Mouse (Mus musculus): Measurements from ENCODE around the gene Fthl17f.
A peak's percentile ranks its signal among the peaks of the same experiment; 100 is the strongest.
"Not testable (repeated sequence)": the region's sequence is repeated elsewhere in the genome, so short reads cannot be mapped to it uniquely, and the experiment has no call there.

Fthl17f gene

DNA sequence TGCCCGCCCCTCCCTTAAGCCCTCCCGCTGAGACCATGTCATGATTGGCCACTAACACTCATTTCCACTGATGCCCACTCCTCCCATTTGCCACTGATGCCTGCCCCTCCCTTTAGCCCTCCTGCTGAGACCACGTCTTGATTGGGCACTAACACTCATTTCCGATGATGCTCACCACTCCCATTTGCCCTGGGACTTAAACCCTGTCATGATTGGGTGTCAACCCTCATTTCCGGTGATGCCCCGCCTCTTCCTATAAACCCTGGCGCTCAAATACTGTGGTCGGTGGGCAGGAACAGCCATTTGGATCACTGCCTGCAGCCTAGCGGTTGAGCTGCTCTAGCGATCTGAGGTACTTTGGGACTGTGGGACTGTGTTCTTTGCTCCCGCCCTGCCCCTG lies at the start of gene Fthl17f:
Gene Fthl17f (plus strand): TSS at position 301 of the 400 bp plus-strand sequence.
- not testable (repeated sequence) for DNase-seq

DNA sequence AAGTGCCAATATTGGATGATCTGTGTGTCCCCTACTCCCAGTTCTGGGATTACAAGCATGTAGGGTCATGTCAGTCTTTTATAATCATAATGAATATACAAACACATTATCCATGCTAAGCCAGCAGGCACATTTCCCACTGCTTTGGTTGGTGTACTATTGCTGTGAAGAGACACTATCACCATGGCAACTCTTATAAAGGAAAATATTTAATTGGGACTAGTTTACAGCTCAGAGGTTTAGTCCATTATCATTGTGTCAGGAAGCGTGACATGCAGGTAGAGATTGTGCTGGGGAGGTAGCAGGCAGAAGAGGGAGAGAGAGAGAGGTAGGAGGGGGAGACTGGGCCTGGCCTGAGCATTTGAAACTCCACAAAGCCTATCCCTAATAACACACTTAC lies 46.7 kb upstream of the Fthl17f start:
- DNase-seq = no peak

DNA sequence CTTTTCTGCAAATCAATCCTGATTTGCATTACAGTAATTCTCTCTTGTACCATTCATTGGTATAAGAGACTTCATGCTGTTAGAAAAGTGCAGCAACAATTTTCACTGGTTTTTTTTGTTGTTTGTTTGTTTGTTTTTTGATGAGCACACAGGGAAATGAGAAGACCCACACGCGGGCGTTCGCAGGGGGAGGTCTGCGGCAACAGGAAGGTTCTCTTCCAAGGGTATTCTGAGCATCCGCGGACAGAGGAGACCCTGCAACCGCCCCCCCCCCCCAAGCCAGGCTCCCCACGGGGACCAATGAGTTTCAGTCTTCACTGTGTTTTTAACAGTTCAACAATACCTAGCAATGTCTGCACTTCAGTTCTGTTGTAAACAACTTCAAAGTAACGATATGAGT lies 43.3 kb upstream of the Fthl17f start:
- DNase-seq = no peak

DNA sequence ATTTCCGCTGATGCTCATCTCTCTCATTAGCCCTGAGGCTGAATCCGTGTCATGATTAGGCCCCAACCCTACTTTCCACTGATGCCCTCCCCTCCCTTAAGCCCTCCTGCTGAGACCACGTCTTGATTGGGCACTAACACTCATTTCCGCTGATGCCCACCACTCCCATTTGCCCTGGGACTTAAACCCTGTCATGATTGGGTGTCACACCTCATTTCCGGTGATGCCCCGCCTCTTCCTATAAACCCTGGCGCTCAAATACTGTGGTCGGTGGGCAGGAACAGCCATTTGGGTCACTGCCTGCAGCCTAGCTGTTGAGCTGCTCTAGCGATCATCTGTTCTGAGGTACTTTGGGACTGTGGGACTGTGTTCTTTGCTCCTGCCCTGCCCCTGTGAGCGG lies 29.6 kb upstream of the Fthl17f start, which contains the start of gene Fthl17e:
Gene Fthl17e (plus strand): TSS at position 301 of the 400 bp plus-strand sequence.
- not testable (repeated sequence) for DNase-seq

DNA sequence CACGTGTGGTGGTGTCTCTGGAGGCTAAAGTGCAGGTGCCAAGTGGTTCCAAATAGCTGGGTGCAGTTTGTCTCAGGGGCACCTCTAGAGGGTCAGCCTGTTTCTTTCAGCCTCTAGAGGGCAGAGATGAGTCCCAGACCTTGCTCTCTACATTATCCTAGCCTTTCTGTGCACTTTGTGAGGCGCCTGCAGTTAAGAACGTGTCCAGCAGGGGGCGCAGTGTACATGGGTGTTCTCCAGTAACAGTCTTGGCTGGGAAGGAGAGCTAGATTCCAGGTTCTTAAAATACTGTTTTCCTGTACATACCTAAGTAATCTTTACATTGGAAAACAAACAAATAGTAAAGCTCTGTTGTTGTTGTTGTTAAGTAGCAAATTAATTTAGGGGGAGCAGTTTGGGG lies 21.2 kb upstream of the Fthl17f start:
- DNase-seq = not testable (repeated sequence)

DNA sequence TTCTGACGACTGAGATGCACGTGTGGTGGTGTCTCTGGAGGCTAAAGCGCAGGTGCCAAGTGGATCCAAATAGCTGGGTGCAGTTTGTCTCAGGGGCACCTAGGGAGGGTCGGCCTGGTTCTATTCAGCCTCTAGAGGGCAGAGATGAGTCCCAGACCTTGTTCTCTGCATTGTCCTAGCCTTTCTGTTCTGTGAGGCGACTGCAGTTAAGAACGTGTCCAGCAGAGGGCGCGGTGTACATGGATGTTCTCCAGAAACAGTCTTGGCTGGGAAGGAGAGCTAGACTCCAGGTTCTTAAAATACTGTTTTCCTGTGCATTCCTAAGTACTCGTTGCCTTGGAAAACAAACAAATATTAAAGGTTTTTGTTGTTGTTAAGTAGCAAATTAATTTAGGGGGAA lies 1.9 kb upstream of the Fthl17f start:
- peak; percentile 87 for DNase-seq

DNA sequence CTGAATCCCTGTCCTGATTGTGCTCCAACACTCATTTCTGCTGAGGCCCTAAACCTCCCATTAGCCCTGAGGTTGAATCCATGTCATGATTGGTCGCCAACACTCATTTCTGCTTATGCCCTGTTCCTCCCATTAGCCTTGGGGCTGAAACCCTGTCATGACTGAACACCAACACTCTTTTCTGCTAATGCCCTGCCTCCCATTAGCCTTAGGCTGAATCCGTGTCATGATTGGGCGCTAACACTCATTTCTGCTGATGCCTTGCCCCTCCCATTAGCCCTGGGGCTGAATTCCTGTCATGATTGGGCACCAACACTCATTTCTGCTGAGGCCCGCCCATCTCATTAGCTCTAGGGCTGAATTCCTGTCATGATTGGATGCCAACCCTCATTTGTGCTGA lies 714 bp upstream of the Fthl17f start:
- DNase-seq = no peak

DNA sequence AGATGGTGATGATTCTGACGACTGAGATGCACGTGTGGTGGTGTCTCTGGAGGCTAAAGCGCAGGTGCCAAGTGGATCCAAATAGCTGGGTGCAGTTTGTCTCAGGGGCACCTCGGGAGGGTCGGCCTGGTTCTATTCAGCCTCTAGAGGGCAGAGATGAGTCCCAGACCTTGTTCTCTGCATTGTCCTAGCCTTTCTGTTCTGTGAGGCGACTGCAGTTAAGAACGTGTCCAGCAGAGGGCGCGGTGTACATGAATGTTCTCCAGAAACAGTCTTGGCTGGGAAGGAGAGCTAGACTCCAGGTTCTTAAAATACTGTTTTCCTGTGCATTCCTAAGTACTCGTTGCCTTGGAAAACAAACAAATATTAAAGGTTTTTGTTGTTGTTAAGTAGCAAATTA lies 14.9 kb downstream of the Fthl17f start:
- DNase-seq = peak; percentile 66

DNA sequence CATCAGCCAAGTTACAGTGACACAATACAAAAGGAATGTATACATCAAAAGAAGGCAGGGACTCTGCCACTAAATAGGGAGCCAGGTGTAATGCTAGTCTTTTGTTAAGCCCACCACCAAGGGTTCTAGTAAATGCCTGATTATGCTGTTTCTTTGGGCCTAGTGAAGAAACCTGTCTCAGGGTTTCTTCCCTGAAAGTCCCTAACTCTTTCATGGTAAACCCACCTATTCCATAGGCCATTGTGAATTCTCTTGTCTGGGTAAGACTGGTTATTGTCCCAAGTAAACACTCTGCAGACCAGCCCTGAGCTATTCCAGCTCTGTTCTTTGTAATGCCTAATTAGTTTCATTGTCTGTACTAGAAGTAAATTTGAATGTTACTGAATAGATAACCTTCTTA lies 32.3 kb downstream of the Fthl17f start:
- not testable (repeated sequence) for DNase-seq

DNA sequence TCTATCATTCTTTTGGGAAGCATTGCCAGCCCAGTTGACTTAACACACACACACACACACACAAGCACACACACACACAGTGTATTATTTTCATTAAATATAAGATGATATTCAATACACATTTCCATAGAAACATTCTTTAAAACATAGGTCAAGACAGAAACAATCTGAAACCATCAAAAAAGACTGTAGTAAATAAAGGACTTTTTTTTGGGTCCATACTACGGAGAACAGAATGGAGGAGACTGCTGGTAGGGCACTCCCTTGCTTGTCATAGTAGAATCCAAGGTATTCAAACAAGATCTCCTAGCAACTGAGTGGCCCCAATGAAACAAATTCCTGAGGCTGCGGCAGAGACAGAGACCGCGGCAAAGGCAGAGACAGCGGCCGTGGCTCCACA lies 41.4 kb downstream of the Fthl17f start, which contains the start of gene 4930402K13Rik:
Gene 4930402K13Rik (plus strand): TSS at position 301 of the 400 bp plus-strand sequence.
- no peak for DNase-seq

DNA sequence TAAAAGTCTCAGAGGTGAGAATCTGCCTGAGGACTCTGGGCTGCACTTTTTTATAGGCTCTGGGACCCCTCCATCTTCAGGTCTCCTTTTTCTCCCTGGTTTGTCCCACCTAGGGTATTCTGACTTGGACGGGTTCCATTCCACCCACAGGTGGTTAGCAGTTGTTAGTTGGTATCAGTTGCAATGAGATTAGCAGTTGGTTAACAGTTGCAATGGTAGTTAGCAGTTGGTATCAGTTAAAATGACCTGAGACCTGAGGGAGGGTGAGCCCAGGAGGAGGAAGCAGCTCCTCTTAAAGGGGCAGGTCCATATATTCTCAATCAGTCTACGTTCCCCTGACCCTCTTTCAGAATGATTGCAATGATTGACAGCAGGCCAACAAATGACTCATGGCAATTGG lies 47.6 kb downstream of the Fthl17f start:
- no peak for DNase-seq
